Mouse (Mus musculus) kidney, embryonic 14.5 days (tissue): ENCODE measurements around the gene Zfp472. TPM values are rescaled to one million over a fixed set of nuclear protein-coding genes. Genes with fewer than 3 reads are reported as not detected.

Experiments used
- ATAC-seq: fragments of 200-750 bp; cut with Nextera tagmentation; 2 replicates; pipeline ENCODE4 v1.8.0; 2017; ENCODE audit warnings: moderate number of reproducible peaks, mild to moderate bottlenecking, moderate TSS enrichment, moderate library complexity; ENCODE audit not compliant: low FRiP score, low TSS enrichment
- H3K27ac ChIP-seq: fragments of 300-500 bp; sonication (generic); 2 replicates; pipeline ENCODE4 v1.5.1; 2014; ENCODE audit warnings: low read depth, mild to moderate bottlenecking, low read length, moderate library complexity, mixed read lengths
- H3K27me3 ChIP-seq: fragments of 300-500 bp; sonication (generic); 2 replicates; pipeline ENCODE4 v1.6.1; 2014; ENCODE audit warnings: mild to moderate bottlenecking, low read length; ENCODE audit not compliant: control insufficient read depth, insufficient read depth
- H3K36me3 ChIP-seq: fragments of 300-500 bp; sonication (generic); 2 replicates; pipeline ENCODE4 v1.6.1; 2014; ENCODE audit warnings: low read length, mixed read lengths; ENCODE audit not compliant: control insufficient read depth, insufficient read depth
- H3K4me1 ChIP-seq: fragments of 300-500 bp; sonication (generic); 2 replicates; pipeline ENCODE4 v1.6.1; 2014; ENCODE audit warnings: low read length, mixed read lengths; ENCODE audit not compliant: control insufficient read depth, insufficient read depth
- H3K4me2 ChIP-seq: fragments of 300-500 bp; sonication (generic); replicated peaks from 2 replicates; pipeline ENCODE4 v1.6.1; 2014; ENCODE audit warnings: low read depth, mild to moderate bottlenecking, low read length
- H3K4me3 ChIP-seq: fragments of 300-500 bp; sonication (generic); 2 replicates; pipeline ENCODE4 v1.5.1; 2014; ENCODE audit warnings: mild to moderate bottlenecking, low read length
- H3K9ac ChIP-seq: fragments of 300-500 bp; sonication (generic); 2 replicates; pipeline ENCODE4 v1.6.1; 2014; ENCODE audit warnings: low read depth, mild to moderate bottlenecking, low read length, moderate library complexity
- H3K9me3 ChIP-seq: fragments of 300-500 bp; sonication (generic); 2 replicates; pipeline ENCODE4 v1.6.1; 2016; ENCODE audit warnings: low read length; ENCODE audit not compliant: control insufficient read depth
- WGBS: fragments of 180-500 bp; shearing (Covaris S2); extraction: QIAGEN DNeasy Blood & Tissue Kit; methylation state at CpG from one replicate; pipeline ENCODE4 v1.1.7; 2014; 5-methylcytosine and 5-hydroxymethylcytosine counted together
- polyA plus RNA-seq: library from polyadenylated mRNA; unstranded; fragments of >200 nt; fragmentation: Nextera tagmentation; extraction: Ambion mirVana; gene quantifications from 2 replicates; pipeline ENCODE4 v1.2.1, GENCODE M21; 2014

The Zfp472 gene
- polyA plus RNA-seq, 1 experiment from 2014 or later = 11.0 TPM

- Histone ChIP-seq H3K27ac (no peak overlapping the region), H3K4me3 (no peak overlapping the region), H3K4me1 (peaks cover 9% of the 10 kb centered on the region; the same call in 1 of the 2 replicates), H3K9ac (no peak overlapping the region), H3K27me3 (no peaks in the 10 kb centered on the region), H3K4me2 (no peak overlapping the region), H3K36me3 (no peaks in the 10 kb centered on the region), H3K9me3 (no peaks in the 10 kb centered on the region)
- no peak for ATAC-seq
- 76% methylated on average over 3 of the region's 3 CpGs for WGBS
These were observed 21.1 kb upstream of the Zfp472 start for GRCm38 (mm10) chr17:32944402-32945035.

GRCm38 (mm10) chr17:32946716-32947115 is 18.9 kb upstream of the Zfp472 start:
- ATAC-seq = 0 out of 2 replicates have a peak, but pooled peaks have one; percentile 20
- no peaks in the 10 kb centered on the region for H3K9me3 ChIP-seq
- H3K9ac ChIP-seq = peak overlapping the region; percentile 64
- peaks cover 9% of the 10 kb centered on the region; the same call in 1 of the 2 replicates for H3K4me1 ChIP-seq
- peak overlapping the region; percentile 78 for H3K4me2 ChIP-seq
- no peaks in the 10 kb centered on the region for H3K36me3 ChIP-seq
- 53% methylated on average over 9 of the region's 9 CpGs for WGBS
- no peaks in the 10 kb centered on the region for H3K27me3 ChIP-seq
- H3K4me3 ChIP-seq = peak overlapping the region; percentile 59
- peak overlapping the region; percentile 62; the same call in 1 of the 2 replicates for H3K27ac ChIP-seq

- H3K36me3 ChIP-seq = no peaks in the 10 kb centered on the region
- peak; percentile 97 for ATAC-seq
- H3K27me3 ChIP-seq = no peaks in the 10 kb centered on the region
- H3K9me3 ChIP-seq = no peaks in the 10 kb centered on the region
- H3K4me2 ChIP-seq = peak within 1 kb of the TSS; percentile 78
- peaks cover 9% of the 10 kb centered on the region; the same call in 1 of the 2 replicates for H3K4me1 ChIP-seq
- H3K4me3 ChIP-seq = peak within 1 kb of the TSS; percentile 59
- peak within 1 kb of the TSS; percentile 64 for H3K9ac ChIP-seq
- 23% methylated on average over 12 of the region's 12 CpGs for WGBS
- H3K27ac ChIP-seq = peak within 1 kb of the TSS; percentile 62; the same call in 1 of the 2 replicates
These were observed 18.2 kb upstream of the Zfp472 start, which contains the start of gene Cyp4f13 for GRCm38 (mm10) chr17:32947215-32947914. Gene Cyp4f13, minus strand, starts transcription at chr17:32947402.

GRCm38 (mm10) chr17:32950136-32950535 is 15.5 kb upstream of the Zfp472 start:
- no peak overlapping the region for H3K9ac ChIP-seq
- 97% methylated on average over 3 of the region's 3 CpGs for WGBS
- no peak overlapping the region for H3K4me2 ChIP-seq
- H3K4me1 ChIP-seq = peaks cover 9% of the 10 kb centered on the region; the same call in 1 of the 2 replicates
- no peaks in the 10 kb centered on the region for H3K27me3 ChIP-seq
- no peak for ATAC-seq
- no peaks in the 10 kb centered on the region for H3K36me3 ChIP-seq
- no peak overlapping the region for H3K4me3 ChIP-seq
- no peaks in the 10 kb centered on the region for H3K9me3 ChIP-seq
- H3K27ac ChIP-seq = no peak overlapping the region

- no peak for ATAC-seq
These were observed 14.6 kb upstream of the Zfp472 start for GRCm38 (mm10) chr17:32951006-32951405.

GRCm38 (mm10) chr17:32951441-32951840 is 14.2 kb upstream of the Zfp472 start:
- no peak for ATAC-seq
- WGBS = 39% methylated on average over 16 of the region's 16 CpGs

More at GRCm38 (mm10) chr17:32951006-32951405, 14.6 kb upstream of the Zfp472 start:
- 80% methylated on average over 11 of the region's 11 CpGs for WGBS
- Histone ChIP-seq H3K27me3 (no peaks in the 10 kb centered on the region), H3K4me1 (peaks cover 9% of the 10 kb centered on the region; the same call in 1 of the 2 replicates), H3K9me3 (no peaks in the 10 kb centered on the region), H3K4me3 (no peak overlapping the region), H3K4me2 (no peak overlapping the region), H3K27ac (no peak overlapping the region), H3K9ac (no peak overlapping the region), H3K36me3 (no peaks in the 10 kb centered on the region)

GRCm38 (mm10) chr17:32965253-32965622 is 376 bp upstream of the Zfp472 start:
- Histone ChIP-seq H3K4me1 (peaks cover 10% of the 10 kb centered on the region), H3K4me2 (peak overlapping the region; percentile 45), H3K27me3 (no peaks in the 10 kb centered on the region), H3K9me3 (no peaks in the 10 kb centered on the region), H3K9ac (peak overlapping the region; percentile 67), H3K4me3 (peak overlapping the region; percentile 66), H3K27ac (no peak overlapping the region), H3K36me3 (no peaks in the 10 kb centered on the region)
- peak; percentile 65 for ATAC-seq
- WGBS = under 1% methylated on average over 14 of the region's 14 CpGs

More at GRCm38 (mm10) chr17:32951441-32951840, 14.2 kb upstream of the Zfp472 start:
- Histone ChIP-seq H3K27me3 (no peaks in the 10 kb centered on the region), H3K9me3 (no peaks in the 10 kb centered on the region), H3K27ac (no peak overlapping the region), H3K4me2 (no peak overlapping the region), H3K36me3 (no peaks in the 10 kb centered on the region), H3K9ac (no peak overlapping the region), H3K4me1 (peaks cover 6% of the 10 kb centered on the region; the same call in 1 of the 2 replicates), H3K4me3 (no peak overlapping the region)

GRCm38 (mm10) chr17:32981361-32981760 is 15.7 kb downstream of the Zfp472 start:
- peaks cover 32% of the 10 kb centered on the region for H3K36me3 ChIP-seq
- 78% methylated on average over 4 of the region's 4 CpGs for WGBS
- no peaks in the 10 kb centered on the region for H3K9me3 ChIP-seq
- no peak for ATAC-seq
- no peak overlapping the region for H3K4me3 ChIP-seq
- H3K27ac ChIP-seq = no peak overlapping the region
- no peak overlapping the region for H3K9ac ChIP-seq
- H3K4me1 ChIP-seq = no peaks in the 10 kb centered on the region
- no peak overlapping the region for H3K4me2 ChIP-seq
- H3K27me3 ChIP-seq = no peaks in the 10 kb centered on the region

GRCm38 (mm10) chr17:32986301-32986700 is 20.7 kb downstream of the Zfp472 start:
- no peak overlapping the region for H3K27ac ChIP-seq

More at GRCm38 (mm10) chr17:32986301-32986700, 20.7 kb downstream of the Zfp472 start:
- no peaks in the 10 kb centered on the region for H3K36me3 ChIP-seq
- no peak overlapping the region for H3K4me2 ChIP-seq
- H3K4me1 ChIP-seq = no peaks in the 10 kb centered on the region
- 77% methylated on average over 4 of the region's 4 CpGs for whole genome bisulfite sequencing
- no peak for ATAC-seq
- H3K9ac ChIP-seq = no peak overlapping the region
- H3K4me3 ChIP-seq = no peak overlapping the region
- no peaks in the 10 kb centered on the region for H3K27me3 ChIP-seq
- H3K9me3 ChIP-seq = no peaks in the 10 kb centered on the region
